Mouse (Mus musculus): ENCODE measurements around the gene Ddx6. TPM values are rescaled to one million over a fixed set of nuclear protein-coding genes. Genes with fewer than 3 reads are reported as not detected.
"Not testable (repeated sequence)": the region's sequence is repeated elsewhere in the genome, so short reads cannot be mapped to it uniquely, and the experiment has no call there.

Gene Ddx6
- polyA plus RNA-seq, 1 experiment from 2014 or later: 17.6 TPM

- 79% methylated on average over 3 of the region's 3 CpGs for WGBS
- ATAC-seq (ENCODE audit: low FRiP score, low read depth): no peak
- Histone ChIP-seq H3K9ac (no peak overlapping the region), H3K27me3 (replicated peaks) (no peaks in the 10 kb centered on the region), H3K36me3 (peaks cover 90% of the 10 kb centered on the region), H3K27ac (no peak overlapping the region), H3K4me2 (replicated peaks) (no peak overlapping the region), H3K4me3 (no peak overlapping the region), H3K4me1 (no peaks in the 10 kb centered on the region), H3K9me3 (no peaks in the 10 kb centered on the region)
Observed at GRCm38 (mm10) chr9:44621114-44621513, 16.4 kb downstream of the Ddx6 start.

GRCm38 (mm10) chr9:44624390-44624789 is 19.7 kb downstream of the Ddx6 start:
- WGBS: 78% methylated on average over 5 of the region's 5 CpGs
- H3K9me3 ChIP-seq: no peaks in the 10 kb centered on the region

GRCm38 (mm10) chr9:44626268-44626667 is 21.6 kb downstream of the Ddx6 start:
- H3K4me2 ChIP-seq (replicated peaks): no peak overlapping the region
- WGBS: 94% methylated on average over 5 of the region's 5 CpGs
- no peaks in the 10 kb centered on the region for H3K27me3 ChIP-seq (replicated peaks)
- no peaks in the 10 kb centered on the region for H3K9me3 ChIP-seq
- no peak overlapping the region for H3K4me3 ChIP-seq
- H3K4me1 ChIP-seq: no peaks in the 10 kb centered on the region
- no peak overlapping the region for H3K9ac ChIP-seq
- no peak for ATAC-seq (ENCODE audit: low FRiP score, low read depth)
- H3K36me3 ChIP-seq: peaks cover 87% of the 10 kb centered on the region
- no peak overlapping the region for H3K27ac ChIP-seq

More at GRCm38 (mm10) chr9:44624390-44624789, 19.7 kb downstream of the Ddx6 start:
- no peak for ATAC-seq (ENCODE audit: low FRiP score, low read depth)
- Histone ChIP-seq H3K4me1 (no peaks in the 10 kb centered on the region), H3K9ac (no peak overlapping the region), H3K4me3 (no peak overlapping the region), H3K36me3 (peaks cover 86% of the 10 kb centered on the region), H3K27me3 (replicated peaks) (no peaks in the 10 kb centered on the region), H3K4me2 (replicated peaks) (no peak overlapping the region), H3K27ac (no peak overlapping the region)

DNA sequence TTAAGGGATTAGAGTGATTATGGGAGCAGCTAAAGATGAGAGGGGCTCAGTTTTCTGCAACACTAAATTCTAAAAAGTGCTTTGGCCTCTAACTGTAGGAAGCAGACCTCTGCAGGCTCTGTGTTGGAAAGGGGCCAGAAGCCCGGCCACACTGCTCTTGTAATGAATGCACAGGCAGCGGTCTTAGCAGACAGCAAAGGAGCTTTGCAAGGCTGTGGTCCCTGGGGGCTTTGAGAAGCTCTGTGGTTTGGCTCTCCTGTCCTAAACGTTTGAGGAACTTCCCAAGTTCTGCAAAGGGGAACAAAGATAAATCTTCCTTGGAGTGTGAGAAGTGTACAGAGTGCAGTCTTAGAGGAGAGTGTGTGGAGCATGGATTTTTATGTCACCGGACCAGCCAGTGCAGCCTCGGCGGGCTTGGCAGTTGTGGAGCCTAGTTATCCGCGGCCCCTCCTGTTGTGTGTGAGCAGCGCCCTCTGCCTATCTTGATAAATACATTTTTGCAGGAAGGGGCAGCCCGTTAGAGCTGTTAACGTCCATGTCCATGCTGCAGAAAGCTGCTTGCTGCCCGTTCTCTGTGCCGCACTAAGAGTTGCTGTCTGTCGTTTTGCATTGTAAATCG is 33.0 kb downstream of the Ddx6 start:
- no peak for ATAC-seq (ENCODE audit: low FRiP score, low read depth)
- Histone ChIP-seq H3K27me3 (replicated peaks) (no peaks in the 10 kb centered on the region), H3K9ac (no peak overlapping the region), H3K9me3 (no peaks in the 10 kb centered on the region), H3K4me1 (no peaks in the 10 kb centered on the region), H3K36me3 (peaks cover 63% of the 10 kb centered on the region), H3K4me3 (no peak overlapping the region), H3K27ac (no peak overlapping the region), H3K4me2 (replicated peaks) (no peak overlapping the region)
- WGBS: 87% methylated on average over 15 of the region's 15 CpGs

- H3K4me3 ChIP-seq; H3K4me2 ChIP-seq (replicated peaks); H3K27ac ChIP-seq; H3K9me3 ChIP-seq; ATAC-seq (ENCODE audit: low FRiP score, low read depth); H3K4me1 ChIP-seq; H3K27me3 ChIP-seq (replicated peaks); H3K9ac ChIP-seq: not testable (repeated sequence)
- peaks cover 54% of the 10 kb centered on the region for H3K36me3 ChIP-seq
- 98% methylated on average over 9 of the region's 9 CpGs for WGBS
Observed at GRCm38 (mm10) chr9:44638726-44639125, 34.0 kb downstream of the Ddx6 start.

- not testable (repeated sequence) for H3K27ac ChIP-seq; ATAC-seq (ENCODE audit: low FRiP score, low read depth); H3K4me3 ChIP-seq; H3K9ac ChIP-seq; H3K9me3 ChIP-seq; H3K4me2 ChIP-seq (replicated peaks); H3K27me3 ChIP-seq (replicated peaks); H3K4me1 ChIP-seq
- 94% methylated on average over 1 of the region's 1 CpGs for WGBS
- peaks cover 41% of the 10 kb centered on the region for H3K36me3 ChIP-seq
Observed at GRCm38 (mm10) chr9:44640028-44640427, 35.3 kb downstream of the Ddx6 start.

- Histone ChIP-seq H3K4me2 (replicated peaks) (no peak overlapping the region), H3K9me3 (no peaks in the 10 kb centered on the region), H3K4me1 (no peaks in the 10 kb centered on the region), H3K9ac (no peak overlapping the region), H3K27me3 (replicated peaks) (no peaks in the 10 kb centered on the region), H3K36me3 (peaks cover 34% of the 10 kb centered on the region), H3K4me3 (no peak overlapping the region), H3K27ac (no peak overlapping the region)
- ATAC-seq (ENCODE audit: low FRiP score, low read depth): no peak
- WGBS: 96% methylated on average over 3 of the region's 3 CpGs
Observed at GRCm38 (mm10) chr9:44640646-44641357, 36.1 kb downstream of the Ddx6 start.

GRCm38 (mm10) chr9:44641616-44642015 is 36.9 kb downstream of the Ddx6 start:
- Histone ChIP-seq H3K9me3 (no peaks in the 10 kb centered on the region), H3K27ac (no peak overlapping the region), H3K4me2 (replicated peaks) (no peak overlapping the region), H3K36me3 (peaks cover 26% of the 10 kb centered on the region), H3K4me3 (no peak overlapping the region), H3K27me3 (replicated peaks) (no peaks in the 10 kb centered on the region), H3K4me1 (no peaks in the 10 kb centered on the region), H3K9ac (no peak overlapping the region)
- no peak for ATAC-seq (ENCODE audit: low FRiP score, low read depth)
- WGBS: 97% methylated on average over 2 of the region's 2 CpGs

DNA sequence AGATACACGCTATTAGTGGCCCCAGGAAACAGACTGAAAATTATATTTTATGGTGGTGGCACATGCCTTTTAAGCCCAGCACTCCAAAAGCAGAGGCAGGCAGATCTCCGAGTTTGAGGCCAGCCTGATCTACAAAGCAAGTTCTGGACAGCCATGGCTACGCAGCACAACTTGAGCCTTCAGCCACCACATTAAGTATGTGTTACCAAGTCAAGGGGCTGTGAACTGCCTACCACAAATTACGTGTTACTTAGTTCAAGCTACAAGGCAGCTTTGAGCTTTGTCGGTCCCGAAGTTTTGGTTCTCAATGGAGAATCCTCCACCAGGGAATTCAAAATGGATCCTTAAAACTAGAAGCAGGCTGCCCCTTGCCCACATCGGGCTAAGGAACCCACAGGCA is 38.4 kb downstream of the Ddx6 start:
- peaks cover 12% of the 10 kb centered on the region for H3K36me3 ChIP-seq
- no peaks in the 10 kb centered on the region for H3K4me1 ChIP-seq
- no peaks in the 10 kb centered on the region for H3K9me3 ChIP-seq
- no peak overlapping the region for H3K4me2 ChIP-seq (replicated peaks)
- H3K27ac ChIP-seq: no peak overlapping the region
- no peaks in the 10 kb centered on the region for H3K27me3 ChIP-seq (replicated peaks)
- ATAC-seq (ENCODE audit: low FRiP score, low read depth): no peak
- no peak overlapping the region for H3K4me3 ChIP-seq
- 97% methylated on average over 7 of the region's 7 CpGs for WGBS
- H3K9ac ChIP-seq: no peak overlapping the region

GRCm38 (mm10) chr9:44644186-44644585 is 39.5 kb downstream of the Ddx6 start:
- Histone ChIP-seq H3K4me3 (no peak overlapping the region), H3K4me2 (replicated peaks) (no peak overlapping the region), H3K27me3 (replicated peaks) (no peaks in the 10 kb centered on the region), H3K36me3 (peaks cover 5% of the 10 kb centered on the region), H3K9ac (no peak overlapping the region), H3K4me1 (no peaks in the 10 kb centered on the region; the same call in 1 of the 2 replicates), H3K27ac (no peak overlapping the region), H3K9me3 (no peaks in the 10 kb centered on the region)
- 89% methylated on average over 2 of the region's 2 CpGs for WGBS
- no peak for ATAC-seq (ENCODE audit: low FRiP score, low read depth)

DNA sequence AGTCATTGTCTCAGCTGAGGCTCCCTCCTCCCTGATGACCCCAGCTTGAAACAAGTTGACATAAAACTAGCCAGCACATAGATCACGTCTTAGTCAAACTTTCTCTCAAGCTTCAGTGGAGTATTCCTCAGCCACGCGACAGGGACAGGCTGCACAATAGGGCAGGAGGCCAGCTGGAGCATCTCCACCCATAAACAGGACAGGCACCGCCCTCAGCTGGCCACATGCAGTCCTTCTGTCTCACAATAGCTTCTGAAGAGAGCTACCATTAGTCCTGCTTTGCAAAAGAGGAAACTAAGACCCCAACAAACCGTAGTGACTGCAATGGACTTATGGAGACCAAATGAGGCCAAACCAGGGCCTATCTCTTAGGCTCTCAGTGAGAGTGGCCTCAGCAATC is 40.8 kb downstream of the Ddx6 start:
- Histone ChIP-seq H3K4me3 (no peak overlapping the region), H3K36me3 (peaks cover 4% of the 10 kb centered on the region), H3K4me2 (replicated peaks) (no peak overlapping the region), H3K9me3 (no peaks in the 10 kb centered on the region), H3K9ac (no peak overlapping the region), H3K4me1 (no peaks in the 10 kb centered on the region; the same call in 1 of the 2 replicates), H3K27me3 (replicated peaks) (no peaks in the 10 kb centered on the region), H3K27ac (no peak overlapping the region)
- 66% methylated on average over 5 of the region's 5 CpGs for WGBS
- no peak for ATAC-seq (ENCODE audit: low FRiP score, low read depth)

GRCm38 (mm10) chr9:44645924-44646323 is 41.2 kb downstream of the Ddx6 start:
- Histone ChIP-seq H3K27me3 (replicated peaks) (no peaks in the 10 kb centered on the region), H3K27ac (no peak overlapping the region), H3K4me2 (replicated peaks) (no peak overlapping the region), H3K36me3 (no peaks in the 10 kb centered on the region), H3K9me3 (no peaks in the 10 kb centered on the region), H3K4me1 (no peaks in the 10 kb centered on the region; the same call in 1 of the 2 replicates), H3K4me3 (no peak overlapping the region), H3K9ac (no peak overlapping the region)
- ATAC-seq (ENCODE audit: low FRiP score, low read depth): no peak
- WGBS: 67% methylated on average over 15 of the region's 15 CpGs

- Histone ChIP-seq H3K27me3 (replicated peaks) (no peaks in the 10 kb centered on the region), H3K4me1 (no peaks in the 10 kb centered on the region; the same call in 1 of the 2 replicates), H3K9me3 (no peaks in the 10 kb centered on the region), H3K4me2 (replicated peaks) (no peak overlapping the region), H3K36me3 (no peaks in the 10 kb centered on the region), H3K9ac (no peak overlapping the region), H3K27ac (no peak overlapping the region), H3K4me3 (no peak overlapping the region)
- ATAC-seq (ENCODE audit: low FRiP score, low read depth): no peak
- 87% methylated on average over 6 of the region's 6 CpGs for WGBS
Observed at GRCm38 (mm10) chr9:44646366-44646765, 41.7 kb downstream of the Ddx6 start.

Measured in neural tube, embryonic 12.5 days (tissue).